Mouse (Mus musculus) thymus, postnatal 14 days (tissue): ENCODE data around the gene Vmn1r185.
"Not testable (repeated sequence)": the region's sequence is repeated elsewhere in the genome, so short reads cannot be mapped to it uniquely, and the experiment has no call there.

Experiments
- DNase-seq: peaks from one replicate; pipeline ENCODE4 v3.0.0; 2021

Gene Vmn1r185

GRCm38 (mm10) chr7:26618364-26618763, at the start of gene Vmn1r185:
Gene Vmn1r185, minus strand, starts transcription at chr7:26618464.
- DNase-seq: not testable (repeated sequence)

DNA sequence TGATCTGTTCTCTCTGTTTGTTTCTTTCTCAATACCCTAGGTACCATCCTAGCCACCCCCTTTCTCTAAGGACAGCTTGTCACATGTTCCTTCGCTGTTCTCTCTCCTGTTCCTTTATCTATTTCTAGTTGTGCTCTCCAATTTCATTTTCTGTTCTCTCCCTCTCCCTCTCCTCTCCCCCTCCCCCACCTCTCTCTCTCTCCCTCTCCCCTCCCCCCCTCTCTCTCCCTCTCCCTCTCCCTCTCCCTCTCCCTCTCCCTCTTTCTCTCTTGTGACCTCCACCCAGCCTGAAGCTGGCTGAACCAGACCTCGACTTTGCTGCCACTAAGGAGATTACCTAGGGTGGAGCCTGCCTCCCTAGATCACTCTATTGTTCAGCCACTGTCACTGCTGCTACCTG, 49.2 kb upstream of the Vmn1r185 start:
- not testable (repeated sequence) for DNase-seq

DNA sequence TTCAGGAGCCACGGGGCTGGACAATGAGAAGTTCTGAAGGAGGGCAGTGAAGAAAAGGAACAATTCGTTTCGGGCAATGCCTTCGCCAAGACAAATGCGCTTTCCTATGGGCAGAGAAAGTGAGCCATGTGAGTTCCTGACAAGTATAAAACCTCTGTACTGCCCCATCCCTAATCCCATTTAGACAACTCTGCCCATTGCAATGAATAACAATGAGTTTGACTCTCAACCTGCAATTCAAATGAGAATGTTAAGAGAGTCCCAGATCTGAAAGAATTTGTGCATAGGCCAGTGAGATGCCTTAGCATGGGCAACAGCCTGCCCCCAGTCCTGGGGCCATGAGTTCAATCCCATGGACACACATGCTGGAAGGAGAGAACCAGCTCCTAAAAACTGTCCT, 47.7 kb upstream of the Vmn1r185 start:
- DNase-seq: no peak

GRCm38 (mm10) chr7:26589774-26590173, 28.5 kb downstream of the Vmn1r185 start:
- DNase-seq: no peak

GRCm38 (mm10) chr7:26589077-26589476, 29.2 kb downstream of the Vmn1r185 start:
- DNase-seq: no peak
